Mouse (Mus musculus) cerebellum, adult 9-10 months (tissue): ENCODE measurements around the gene Cntd1.
"Not testable (repeated sequence)": the region's sequence is repeated elsewhere in the genome, so short reads cannot be mapped to it uniquely, and the experiment has no call there.

Experiments used
- DNase-seq: peaks from one replicate; pipeline ENCODE4 v3.0.0; 2022

Gene Cntd1

GRCm38 (mm10) chr11:101291231-101291630 is 12.4 kb downstream of the Cntd1 start:
- no peak for DNase-seq

DNA sequence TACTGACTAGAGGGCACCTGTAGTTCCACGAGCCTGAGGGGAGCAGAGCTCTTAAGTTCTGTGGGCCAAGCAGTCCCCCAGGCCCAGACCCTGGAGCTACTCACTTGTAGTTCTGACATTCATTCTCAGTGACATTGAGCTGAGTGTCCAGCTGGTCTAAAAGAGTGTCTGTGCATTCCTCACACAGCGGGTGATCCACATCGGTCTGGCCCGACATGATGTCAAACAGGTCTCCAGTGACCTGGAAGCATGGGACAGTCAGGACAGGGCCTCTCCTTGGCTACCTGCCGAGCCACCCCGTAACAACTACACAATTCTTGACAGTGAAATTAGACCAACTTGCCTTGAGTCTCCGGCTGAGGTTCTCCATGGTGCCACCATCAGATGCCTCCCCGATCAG is 16.4 kb downstream of the Cntd1 start:
- no peak for DNase-seq

GRCm38 (mm10) chr11:101300881-101301280 is 22.1 kb downstream of the Cntd1 start:
- DNase-seq: no peak

- no peak for DNase-seq
Observed at GRCm38 (mm10) chr11:101301299-101302003, 22.6 kb downstream of the Cntd1 start.

DNA sequence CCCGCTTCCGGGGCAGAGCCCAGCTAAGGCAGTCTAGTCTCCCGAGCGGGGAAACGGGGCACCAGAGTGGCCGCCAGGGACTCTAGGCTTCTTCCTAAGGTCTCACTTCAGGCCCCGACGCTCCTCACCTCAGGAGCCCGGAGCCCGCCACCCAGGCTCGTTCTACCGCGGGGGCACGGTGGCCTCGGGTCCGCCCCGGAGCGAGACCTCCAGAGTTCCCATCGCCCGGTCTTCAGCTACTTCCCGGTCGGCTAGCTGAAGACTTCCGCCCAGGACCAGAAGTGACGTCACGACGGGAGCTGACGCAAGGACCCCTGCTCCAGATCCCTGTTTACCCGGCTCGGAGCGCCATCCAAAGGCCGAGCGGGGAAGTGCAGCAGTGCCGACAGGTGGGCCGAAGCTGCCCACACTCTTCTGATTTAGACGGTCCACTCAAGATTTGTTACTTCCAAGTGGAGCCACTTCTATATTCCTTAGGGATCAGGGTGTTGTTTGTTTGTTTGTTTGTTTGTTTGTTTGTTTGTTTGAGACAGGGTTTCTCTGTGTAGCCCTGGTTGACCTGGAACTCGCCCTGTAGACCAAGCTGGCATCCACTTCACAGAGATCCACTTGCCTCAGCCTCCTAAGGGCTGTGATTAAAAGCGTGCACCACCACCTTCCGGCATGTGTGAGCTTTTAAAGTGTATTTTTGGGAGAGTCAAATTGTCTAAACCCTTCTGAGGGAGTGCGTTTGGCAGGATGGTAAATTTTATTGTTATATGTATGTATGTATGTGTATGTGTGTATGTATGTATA is 23.4 kb downstream of the Cntd1 start, which contains the start of gene Becn1:
Gene Becn1 (minus strand): TSS at position 283 of the 795 bp plus-strand sequence.
- peak; percentile 96 for DNase-seq

- no peak for DNase-seq
Observed at GRCm38 (mm10) chr11:101307744-101308143, 28.9 kb downstream of the Cntd1 start.

DNA sequence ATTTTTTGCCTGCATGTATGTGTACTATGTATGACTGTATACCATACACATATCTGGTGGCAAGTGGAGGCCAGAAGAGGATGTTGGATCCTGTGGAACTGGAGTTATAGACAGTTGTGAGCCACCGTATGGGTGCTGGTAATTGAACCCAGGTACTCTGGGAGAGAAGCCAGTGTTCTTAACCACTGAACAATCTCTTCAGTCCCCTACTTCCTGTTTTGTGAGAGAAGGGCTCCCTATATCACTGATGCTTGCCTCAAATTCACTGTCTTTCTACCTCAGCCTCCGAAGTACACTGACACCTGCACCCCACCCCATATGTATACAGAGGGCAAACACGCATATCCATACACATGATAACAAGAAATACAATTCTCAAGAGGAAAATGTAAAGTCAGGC is 32.3 kb downstream of the Cntd1 start:
- no peak for DNase-seq

GRCm38 (mm10) chr11:101312150-101312549 is 33.3 kb downstream of the Cntd1 start:
- no peak for DNase-seq

- DNase-seq: no peak
Observed at GRCm38 (mm10) chr11:101314567-101314966, 35.8 kb downstream of the Cntd1 start.

- DNase-seq: no peak
Observed at GRCm38 (mm10) chr11:101315082-101315650, 36.4 kb downstream of the Cntd1 start.

DNA sequence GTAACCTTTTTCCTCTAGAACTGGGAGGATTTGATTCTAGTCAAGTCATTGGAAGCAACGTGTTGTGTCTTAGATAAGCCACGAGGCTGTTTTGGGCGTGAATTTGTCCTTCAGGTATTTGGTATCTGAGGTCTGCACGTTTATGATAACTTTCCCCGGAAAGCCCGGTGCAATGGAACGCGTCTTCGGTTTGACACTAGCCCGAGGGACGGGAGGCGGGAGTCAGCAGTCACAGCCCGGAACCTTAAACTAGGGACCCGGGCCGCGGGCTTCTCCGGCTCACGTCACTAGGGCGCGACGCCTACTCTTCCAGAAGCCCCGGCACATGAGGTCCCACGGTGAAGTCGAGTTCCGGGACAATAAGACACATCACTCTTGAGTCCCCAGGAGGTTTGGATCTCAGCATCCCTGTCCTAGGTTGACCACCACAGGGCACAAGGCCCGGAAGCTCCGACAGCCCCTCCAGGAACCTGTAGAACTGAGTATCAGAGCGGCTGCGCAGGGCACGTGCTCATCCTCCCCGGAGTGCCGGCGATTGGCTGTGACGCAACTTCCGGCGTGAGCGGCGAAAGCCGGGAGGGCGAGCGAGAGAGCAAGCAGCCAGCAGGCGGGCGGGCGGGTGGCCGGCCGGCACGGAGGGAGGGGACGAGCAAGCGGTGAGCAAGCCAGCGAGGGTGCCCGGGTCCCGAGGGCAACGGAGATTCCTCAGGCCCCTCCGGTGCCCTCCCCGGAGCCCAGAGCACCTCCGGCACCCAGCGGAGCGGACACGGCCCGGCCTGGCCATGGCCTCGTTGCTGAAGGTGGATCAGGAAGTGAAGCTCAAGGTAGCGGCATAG is 37.1 kb downstream of the Cntd1 start, which contains the start of gene Psme3:
Gene Psme3 (plus strand): TSS at position 549 of the 836 bp plus-strand sequence.
- DNase-seq: peak; percentile 93

GRCm38 (mm10) chr11:101316501-101316917 is 37.7 kb downstream of the Cntd1 start:
- peak; percentile 41 for DNase-seq

DNA sequence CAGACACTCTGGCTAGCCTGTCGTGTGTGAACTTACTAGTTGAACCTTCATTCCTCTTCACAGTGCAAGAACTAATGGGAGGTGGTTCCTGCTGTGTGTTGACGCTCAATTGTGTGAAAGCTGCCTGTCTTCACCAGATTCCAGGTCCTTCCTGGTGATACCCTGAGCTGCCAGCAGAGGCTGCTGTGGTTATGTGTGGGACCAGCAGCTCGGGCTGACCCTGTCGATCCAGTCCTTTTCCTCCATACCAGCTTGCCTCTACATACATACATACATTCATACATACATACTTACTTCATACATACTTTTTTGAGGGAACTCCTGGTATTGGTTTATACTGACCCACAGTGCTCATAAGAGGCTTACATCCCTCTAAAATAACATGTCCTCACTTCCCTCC is 44.8 kb downstream of the Cntd1 start:
- peak; percentile 64 for DNase-seq

DNA sequence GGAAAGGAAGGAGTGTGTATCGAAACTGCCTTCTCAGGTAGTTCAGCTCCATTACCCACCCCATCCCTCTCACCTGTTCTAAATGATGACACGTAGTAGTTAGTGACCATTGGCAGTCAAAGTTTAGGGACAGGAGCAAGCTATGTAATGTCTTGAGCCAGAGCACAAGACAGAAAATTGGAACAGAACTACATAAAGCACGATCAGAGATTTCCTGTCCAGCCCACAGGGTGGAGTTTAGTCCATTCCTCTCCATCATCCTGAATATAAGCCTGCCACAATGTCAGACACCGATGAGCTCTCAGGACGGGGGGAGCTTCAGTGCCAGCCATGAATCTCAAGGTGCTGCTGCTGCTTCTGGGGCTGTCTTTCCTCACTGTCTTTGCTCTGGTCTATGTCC is 46.0 kb downstream of the Cntd1 start, which contains the start of gene Aoc2:
Gene Aoc2 (plus strand): TSS at position 301 of the 400 bp plus-strand sequence.
- DNase-seq: no peak

DNA sequence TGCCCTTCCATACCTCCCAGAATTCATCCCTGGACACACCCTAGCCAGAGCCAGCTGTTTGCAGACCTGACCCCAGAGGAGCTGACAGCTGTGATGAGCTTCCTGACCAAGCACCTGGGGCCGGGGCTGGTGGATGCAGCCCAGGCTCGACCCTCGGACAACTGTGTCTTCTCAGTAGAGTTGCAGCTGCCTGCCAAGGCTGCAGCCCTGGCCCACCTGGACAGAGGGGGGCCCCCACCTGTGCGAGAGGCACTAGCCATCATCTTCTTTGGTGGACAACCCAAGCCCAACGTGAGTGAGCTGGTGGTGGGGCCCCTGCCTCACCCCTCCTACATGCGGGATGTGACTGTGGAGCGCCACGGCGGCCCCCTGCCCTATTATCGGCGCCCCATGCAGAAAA is 46.4 kb downstream of the Cntd1 start:
- DNase-seq: not testable (repeated sequence)

- no peak for DNase-seq
Observed at GRCm38 (mm10) chr11:101326147-101326546, 47.3 kb downstream of the Cntd1 start.

DNA sequence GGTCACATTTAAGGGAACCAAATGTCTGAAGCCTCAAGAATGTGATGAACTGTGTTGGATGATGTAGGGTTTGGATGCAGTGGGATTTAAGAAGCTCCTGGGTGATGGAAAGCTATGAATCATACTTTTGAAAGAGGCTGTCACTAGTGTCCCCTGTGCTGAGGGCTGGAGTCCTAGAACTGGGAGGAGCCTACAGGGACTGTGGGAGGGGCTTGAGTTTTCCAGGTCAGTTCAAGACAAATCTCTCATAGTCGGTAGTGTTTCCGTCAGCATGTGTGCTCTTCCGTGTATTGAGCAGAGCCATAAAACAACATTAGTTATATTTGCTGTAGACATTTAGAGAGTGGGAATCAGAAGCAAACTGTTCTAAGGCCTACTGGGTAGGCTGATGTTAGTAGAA is 48.5 kb downstream of the Cntd1 start:
- no peak for DNase-seq

- DNase-seq: no peak
Observed at GRCm38 (mm10) chr11:101328941-101329635, 50.3 kb downstream of the Cntd1 start.

DNA sequence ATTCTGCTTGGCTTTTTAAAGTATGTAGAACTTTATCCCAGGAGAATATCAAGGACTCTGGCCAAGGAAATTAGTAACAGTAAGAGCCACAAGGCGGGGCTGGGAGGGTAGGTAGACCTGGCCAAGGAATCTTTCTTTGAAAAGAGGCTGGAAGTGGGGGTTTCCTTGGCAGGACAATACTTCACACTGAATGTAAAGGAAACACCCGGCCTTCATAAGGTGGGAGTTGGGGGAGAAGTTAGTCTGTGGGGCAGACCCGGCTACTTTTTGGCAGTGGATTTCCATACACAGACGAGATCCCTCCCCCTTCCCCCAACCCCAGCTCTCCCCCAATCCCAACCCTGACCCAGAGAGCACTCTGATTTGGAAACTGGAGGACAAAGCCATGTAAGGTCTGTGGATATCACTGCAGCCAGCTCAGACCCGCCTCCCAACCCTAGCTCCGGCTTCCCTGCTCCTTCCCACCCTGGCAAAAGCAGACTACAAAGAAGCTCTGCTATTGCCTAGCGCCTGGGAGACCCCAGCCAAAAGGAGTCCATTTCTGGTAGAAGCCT is 51.6 kb downstream of the Cntd1 start, which contains the start of gene Aoc3:
Gene Aoc3 (plus strand): TSS at position 235 of the 554 bp plus-strand sequence.
- no peak for DNase-seq

DNA sequence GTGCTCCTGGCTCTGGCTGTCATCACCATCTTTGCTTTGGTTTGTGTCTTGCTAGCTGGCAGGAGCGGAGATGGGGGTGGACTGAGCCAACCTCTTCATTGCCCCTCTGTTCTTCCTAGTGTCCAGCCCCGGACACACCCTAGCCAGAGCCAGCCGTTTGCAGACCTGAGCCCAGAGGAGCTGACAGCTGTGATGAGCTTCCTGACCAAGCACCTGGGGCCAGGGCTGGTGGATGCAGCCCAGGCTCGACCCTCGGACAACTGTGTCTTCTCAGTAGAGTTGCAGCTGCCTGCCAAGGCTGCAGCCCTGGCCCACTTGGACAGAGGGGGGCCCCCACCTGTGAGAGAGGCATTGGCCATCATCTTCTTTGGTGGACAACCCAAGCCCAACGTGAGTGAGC is 52.1 kb downstream of the Cntd1 start:
- DNase-seq: not testable (repeated sequence)

GRCm38 (mm10) chr11:101332537-101332936 is 53.7 kb downstream of the Cntd1 start:
- DNase-seq: no peak

DNA sequence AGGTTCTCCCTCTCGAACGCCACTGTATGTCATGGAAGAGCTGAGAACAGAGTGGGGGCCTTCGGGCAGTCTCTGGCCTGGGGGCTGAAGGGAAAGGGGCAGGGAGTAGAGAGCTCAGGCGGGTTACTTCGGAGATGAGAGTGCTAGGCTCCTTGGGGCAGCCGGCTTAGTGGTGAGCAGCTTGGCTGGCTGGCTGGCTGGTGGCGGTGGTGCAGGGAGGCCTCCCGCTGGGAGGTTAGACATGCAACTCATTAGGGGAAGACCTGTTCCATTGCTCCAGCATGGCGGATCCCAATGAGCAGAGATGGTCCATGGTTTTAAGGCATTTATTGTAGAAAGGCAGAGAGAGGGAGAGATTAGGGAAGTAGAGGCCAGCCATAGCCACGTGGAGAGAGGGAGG is 55.2 kb downstream of the Cntd1 start:
- DNase-seq: no peak
